Mouse (Mus musculus) kidney, postnatal 36 days (tissue): Measurements from ENCODE around the gene Klhl40.

ENCODE experiments used
- DNase-seq, 2 experiments: peaks; one replicate each; pipeline ENCODE4 v3.0.0; 2021 to 2022; ENCODE audit warnings: mixed read lengths in 2 of 2

The Klhl40 gene

DNA sequence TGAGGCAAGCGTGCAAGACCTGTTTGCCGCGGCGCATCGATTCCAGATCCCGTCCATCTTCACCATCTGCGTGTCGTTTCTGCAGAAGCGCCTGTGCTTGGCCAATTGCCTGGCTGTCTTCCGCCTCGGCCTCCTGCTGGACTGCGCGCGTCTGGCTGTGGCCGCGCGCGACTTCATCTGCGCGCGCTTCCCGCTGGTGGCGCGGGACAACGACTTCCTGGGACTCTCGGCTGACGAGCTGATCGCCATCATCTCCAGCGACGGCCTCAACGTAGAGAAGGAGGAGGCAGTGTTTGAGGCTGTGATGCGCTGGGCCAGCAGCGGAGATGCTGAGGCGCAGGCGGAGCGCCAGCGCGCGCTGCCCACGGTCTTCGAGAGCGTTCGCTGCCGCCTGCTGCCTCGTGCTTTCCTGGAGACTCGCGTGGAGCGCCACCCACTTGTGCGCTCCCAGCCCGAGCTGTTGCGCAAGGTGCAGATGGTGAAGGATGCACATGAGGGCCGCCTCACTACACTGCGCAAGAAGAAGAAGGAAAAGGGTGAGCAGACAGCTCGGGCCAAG, 738 bp downstream of the Klhl40 start:
- peak in 1 of 2 experiments; percentile 40 for DNase-seq

DNA sequence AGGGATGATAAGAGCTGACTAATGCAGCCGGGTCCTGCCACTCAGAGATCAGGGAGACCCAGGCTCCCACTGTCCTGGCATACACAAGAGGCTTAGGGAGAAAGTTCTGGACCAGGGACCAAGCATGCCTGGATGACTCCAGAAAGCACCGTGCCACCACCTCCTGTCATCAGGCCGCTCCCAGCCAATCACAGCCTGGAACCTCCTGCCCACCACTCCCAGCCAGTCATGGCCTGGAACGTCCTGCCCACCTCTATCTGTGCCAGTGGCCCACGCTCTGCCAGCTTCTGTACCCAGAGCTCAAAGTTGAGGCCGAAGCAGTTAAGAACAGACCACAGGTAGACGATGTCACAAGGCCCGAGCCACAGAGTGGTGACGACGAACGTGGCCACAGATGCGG, 7.4 kb downstream of the Klhl40 start:
- DNase-seq = no peak

DNA sequence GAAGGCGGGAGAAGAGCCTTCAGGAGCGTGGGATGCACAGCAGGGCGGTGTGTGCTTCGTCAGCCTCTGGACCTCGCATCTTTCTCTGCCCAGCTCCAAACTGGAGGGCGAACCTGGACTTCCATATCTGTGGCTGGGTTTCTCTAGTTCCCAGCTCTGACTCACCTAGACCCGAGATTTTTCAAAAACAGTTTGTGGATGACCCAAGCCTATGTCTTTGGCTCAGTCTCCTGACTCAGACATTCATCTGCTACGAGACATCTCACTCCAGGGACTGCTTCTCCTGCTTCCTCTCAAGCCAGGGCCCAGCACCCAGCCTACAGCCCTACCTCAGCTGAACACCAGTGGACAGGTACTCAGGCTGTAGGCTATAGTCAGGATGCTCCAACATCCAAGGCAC, 7.9 kb downstream of the Klhl40 start:
- DNase-seq = no peak

DNA sequence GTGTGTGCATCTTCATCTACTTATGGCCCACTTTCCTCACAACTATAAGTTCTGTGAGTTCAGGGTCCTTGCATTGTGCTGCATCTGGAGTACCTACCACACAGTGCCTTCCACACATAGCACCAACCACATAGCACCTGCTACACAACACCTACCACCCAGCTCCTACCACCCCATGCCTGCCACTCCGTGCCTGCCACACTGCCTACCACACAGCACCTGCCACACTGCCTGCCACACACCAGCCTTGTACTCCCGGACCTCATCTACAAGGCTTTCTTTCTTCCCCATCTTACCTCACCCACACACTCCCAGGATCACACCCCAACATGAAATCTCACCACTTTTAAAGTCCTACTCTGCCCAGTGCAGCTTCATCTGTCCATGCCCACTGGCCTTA, 9.0 kb downstream of the Klhl40 start:
- no peak for DNase-seq

DNA sequence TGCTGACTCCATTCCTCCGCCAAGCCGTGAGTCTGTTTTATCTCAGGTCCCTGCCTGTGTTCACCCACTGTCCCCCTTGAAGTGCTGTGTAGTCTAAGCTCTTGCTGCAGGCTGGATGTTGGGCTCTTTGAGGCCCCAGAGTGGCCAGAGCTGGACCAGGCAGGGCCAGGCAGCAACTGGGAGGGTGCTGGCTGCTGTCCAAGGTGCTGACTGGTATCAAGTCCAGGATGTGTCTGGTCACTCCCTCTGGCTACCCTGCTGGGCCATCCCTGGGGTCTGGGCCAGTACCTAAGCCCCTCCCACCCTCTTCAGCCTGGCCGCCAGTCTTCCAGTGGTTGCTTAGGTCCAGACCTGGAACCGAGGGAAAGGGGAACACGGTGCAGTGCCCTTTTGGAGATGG, 13.8 kb downstream of the Klhl40 start:
- peak; percentile 71 to 88 for DNase-seq

DNA sequence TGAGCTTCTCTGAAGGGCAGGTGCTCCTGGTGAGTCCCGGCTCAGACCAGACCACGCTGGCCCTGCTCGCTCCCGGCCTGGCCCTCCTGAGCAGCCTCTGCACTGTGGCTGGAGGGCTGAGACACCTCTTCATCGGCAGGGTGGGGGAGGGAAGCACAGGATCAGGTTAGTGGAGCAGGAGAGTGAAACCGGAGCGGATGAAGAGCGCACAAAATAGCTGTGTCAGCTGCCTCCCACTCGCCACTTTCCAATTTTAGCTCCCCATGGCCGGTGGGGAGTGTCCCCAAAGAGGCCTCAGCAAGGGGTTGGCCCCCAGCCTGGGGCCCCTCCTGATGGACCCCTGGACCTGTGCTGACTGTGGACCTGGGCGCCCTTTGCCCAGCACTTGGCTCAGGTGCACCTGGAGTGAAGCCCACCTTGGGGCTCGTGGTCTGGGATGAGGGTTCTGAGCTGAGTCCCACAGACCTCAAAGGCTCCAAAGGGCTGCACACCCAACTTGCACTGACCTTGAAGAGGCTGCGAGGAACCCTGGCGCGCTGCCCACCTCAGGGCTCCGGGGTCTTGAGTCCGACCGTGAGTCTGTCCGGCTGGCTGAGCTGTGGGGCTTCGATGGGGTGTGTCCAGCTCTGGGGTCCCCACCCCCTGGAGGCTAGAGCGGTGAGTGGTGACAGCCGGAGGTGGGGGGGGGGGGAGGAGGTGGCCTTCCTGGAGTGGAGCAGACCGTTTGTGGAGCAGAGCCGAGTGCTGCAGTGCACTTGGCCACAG, 14.5 kb downstream of the Klhl40 start, which contains the start of gene Hhatl:
Gene Hhatl, minus strand, starts transcription at position 751 of the 765 bp plus-strand sequence.
- peak; percentile 37 to 45 for DNase-seq

DNA sequence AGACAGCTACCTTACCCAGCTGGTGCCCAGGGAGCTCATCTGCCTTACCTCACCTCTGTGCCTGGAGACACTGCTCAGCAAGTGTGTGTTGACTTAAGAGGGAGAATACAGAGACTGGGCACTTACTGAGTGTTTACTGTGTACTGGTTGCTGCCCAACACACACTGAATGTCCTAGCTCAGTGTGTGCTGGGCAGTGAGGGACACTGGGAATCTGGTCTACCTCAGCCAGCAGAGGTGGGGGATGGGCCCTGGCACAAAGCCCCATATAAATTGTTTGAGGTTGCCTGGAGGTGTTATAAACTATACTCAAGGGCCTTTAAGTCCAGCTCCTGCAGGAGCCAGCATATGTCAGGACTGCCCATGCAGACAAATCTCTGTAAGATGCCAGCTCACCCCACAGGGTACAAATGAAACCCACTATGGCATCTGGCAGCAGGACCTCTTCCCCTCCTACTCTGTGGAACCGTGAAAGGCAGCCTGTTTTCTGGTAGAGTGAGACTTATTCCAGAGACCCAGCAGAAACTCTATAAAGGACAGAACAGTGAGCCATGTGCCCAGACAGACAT, 17.6 kb downstream of the Klhl40 start:
- DNase-seq = peak; percentile 55 to 58

DNA sequence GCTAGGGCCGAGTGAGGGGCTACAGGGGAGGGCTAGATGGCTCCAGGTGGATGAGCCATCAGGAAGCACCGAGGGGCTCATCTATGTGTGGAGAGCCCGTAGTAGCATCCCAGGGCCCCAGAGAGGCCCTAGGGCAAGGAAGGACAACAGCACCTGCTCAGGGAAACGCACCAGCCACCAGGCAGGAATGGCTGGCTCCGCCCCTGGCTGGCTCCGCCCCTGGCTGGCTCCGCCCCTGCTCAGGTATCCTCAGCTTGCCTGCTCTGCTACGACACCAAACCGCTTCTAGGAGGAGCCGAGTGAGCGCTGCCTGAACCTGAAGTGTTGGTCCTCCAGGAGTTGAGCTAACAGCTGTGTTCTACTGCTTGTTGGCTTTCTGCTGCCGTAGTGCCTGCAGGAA, 20.3 kb downstream of the Klhl40 start:
- DNase-seq = peak; percentile 53 to 73

DNA sequence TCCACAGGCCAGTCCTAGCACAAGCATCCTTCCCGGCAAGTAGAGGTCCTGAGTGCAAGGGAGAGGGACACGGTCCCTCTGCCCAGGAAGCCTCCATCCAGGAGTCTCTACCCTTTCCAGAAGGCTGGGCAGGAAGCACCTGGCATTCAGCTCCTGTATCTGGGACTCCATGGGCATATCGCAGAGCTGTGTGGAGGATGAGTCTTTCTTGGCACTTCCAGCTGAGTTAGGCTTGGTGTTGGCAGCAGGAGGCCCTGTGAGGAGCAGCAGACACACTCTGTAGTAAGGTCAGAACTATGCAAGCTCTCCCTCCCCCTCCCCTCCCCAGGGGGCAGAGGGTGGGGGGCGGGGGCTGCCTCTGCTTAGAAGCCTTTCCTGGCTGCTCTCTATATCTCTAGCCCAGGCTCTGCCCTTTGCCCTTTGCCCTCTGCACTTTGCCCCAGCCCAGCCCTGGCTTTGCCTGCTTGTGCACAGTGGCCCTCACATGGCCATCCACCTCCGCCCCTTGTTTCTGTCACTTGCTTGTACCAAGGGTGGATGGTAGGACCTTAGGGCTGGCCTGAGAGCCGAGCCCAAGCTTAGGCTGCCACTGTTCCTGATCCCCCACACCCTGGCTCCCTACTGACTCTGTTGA, 21.6 kb downstream of the Klhl40 start:
- DNase-seq = no peak

DNA sequence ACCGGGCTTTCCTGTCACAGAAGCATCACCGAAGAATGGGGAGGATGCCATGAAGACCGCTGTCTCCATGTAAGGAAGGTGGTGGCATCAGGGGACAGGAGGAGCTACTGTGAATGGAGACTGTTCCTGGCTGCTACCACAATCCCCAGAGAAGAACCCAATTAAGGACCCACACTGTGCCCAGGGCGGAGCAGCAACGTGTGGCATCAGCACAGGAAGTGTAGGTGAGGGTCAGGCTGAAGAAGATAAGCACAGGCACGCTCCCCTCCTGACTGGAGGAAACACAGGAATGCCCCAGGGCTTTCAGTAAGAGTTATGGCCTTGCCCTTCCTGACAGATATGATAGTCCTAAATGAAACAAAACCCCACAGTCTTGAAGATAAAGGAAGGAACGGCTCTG, 25.3 kb downstream of the Klhl40 start:
- no peak for DNase-seq

DNA sequence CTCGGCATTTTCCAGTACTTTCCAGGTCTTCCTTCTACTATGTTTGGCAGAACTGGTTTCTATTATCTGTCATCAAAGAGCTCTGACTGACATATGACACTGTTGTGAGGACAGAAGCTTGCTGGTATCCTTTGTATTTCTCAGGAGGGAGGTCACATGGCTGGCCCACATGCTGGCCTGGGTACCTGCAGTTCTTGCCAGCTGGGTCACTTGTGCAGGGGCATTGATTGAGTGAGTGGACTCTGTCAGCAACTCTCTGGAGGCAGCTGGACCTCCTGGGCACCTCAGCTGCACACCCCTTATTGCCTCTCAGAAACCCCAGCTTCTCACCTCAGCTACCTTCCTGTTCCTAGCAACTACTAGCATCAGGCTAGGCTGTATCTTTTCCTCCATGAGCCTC, 30.1 kb downstream of the Klhl40 start:
- DNase-seq = no peak

DNA sequence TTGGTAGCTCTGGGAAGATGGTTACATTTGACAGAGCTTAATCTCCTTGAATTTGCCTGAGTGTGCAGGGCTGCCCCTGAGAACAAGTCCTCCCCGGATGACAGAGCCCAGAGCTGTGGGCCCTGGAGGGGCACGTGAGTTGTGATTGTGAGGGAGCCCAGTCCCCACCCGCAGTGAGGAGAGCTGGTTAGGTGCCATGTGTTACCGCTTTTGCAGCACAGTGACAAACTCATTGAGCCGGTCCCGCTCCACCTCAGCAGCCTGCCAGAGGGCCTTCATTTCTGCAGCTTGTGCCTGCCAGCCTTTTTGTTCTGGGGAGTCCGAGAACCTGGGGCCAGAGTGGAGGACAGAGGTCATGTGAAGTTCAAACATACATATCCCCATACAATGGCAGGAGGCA, 30.5 kb downstream of the Klhl40 start:
- DNase-seq = no peak

DNA sequence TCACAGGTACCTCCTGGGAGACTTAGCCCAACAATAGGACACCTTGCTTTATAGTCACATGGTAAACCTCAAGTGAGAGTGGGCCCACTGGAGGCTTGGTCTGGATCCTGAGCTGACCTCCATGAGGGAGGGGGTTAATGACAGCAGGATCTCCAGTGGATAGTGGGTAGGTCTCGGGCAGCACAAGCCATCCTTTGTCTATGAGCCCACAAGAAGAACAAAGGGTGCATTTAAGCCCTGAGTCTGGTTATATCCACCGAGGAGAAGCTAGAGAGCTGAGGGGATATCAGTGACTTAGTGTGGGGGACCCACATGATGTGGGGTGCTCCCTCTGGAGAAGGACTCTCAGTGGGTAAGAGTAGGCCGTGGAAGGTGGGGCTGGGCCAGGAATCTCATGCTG, 31.1 kb downstream of the Klhl40 start:
- DNase-seq = no peak

DNA sequence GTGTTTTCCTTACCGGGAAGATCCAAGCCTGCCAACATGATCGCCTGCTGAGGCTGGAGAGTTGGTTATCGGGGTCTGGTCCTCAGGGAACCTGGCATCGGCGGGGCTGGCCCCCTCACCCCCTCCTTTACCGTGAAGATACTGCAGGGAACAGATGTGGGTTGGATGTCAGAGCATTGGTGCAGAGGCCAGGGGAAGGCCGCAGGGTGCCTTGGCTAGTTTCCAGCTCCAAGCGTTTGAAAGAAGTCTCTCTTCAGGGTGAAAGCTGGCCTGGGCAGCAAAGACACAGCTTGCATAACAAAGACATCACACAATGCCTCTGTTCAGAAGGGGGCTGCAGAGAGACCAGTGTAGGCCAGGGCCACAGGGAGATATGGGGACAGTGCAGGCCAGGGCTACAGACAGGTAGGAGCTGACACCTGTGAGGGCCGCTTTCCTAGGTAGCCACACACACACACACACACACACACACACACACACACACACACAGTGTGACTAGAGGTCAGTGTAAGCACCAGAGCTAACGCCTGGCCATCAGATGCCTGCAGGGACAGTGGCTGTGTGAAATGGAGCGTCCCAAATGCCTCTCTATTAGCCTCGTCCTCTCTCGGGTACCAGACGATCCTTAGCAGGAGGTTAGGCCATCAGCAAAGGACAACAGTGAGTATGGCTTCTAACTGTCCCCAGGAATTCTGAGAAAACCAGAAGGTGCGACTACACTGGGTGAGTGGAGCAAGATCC, 32.8 kb downstream of the Klhl40 start:
- DNase-seq = no peak

DNA sequence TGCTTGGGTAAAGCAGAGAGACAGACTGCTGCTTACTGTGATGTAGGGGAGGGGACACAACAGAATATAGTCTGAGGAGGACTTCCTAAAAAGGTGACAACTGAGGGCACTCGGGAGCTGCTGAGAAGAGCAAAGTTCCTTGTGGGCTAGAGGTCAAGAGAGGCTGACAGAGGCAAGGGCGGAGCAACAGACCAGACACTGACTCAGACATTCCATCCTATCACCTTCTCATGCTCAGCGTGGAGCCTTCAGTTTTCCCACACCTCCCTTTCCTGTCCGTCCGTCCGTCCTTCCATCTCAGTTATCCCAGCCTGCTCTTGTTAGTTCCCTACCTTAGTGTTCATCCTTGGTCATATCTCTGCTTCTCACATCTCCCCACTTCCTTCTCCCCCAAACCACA, 37.8 kb downstream of the Klhl40 start:
- DNase-seq = no peak

DNA sequence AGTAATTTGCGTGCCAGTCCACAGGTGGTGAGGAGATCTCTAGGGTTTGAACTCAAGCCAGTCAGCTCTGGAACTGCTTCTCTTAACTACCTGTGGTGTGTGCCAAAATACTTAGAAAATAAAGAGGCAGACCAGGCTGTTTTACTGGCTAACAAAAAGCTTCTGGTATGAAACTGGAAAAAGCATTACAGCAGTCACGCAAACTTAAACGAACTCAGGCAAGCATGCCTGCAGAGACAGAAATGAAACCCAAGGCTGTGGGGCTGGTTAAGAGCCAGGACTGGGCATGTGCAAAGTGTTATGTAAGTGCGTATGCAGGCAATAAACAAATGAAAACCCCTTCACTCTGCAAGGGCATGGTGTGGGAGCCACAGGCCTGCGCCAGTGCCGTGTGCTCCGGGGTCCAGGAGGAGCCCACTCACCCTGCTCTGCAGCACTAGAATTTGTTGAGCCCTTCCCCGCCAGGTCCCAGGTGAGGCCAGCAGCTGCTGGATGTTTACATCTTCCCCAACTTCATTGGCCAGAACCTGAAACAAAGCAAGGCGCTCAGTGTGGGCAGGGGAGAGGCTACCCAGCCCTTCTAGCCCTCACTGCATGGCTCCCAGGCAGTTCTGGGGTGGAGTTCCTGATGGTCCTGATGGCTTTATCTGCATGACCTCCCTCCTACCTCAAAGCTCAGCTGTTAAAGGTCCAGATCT, 41.8 kb downstream of the Klhl40 start:
- DNase-seq = peak; percentile 32 to 41

DNA sequence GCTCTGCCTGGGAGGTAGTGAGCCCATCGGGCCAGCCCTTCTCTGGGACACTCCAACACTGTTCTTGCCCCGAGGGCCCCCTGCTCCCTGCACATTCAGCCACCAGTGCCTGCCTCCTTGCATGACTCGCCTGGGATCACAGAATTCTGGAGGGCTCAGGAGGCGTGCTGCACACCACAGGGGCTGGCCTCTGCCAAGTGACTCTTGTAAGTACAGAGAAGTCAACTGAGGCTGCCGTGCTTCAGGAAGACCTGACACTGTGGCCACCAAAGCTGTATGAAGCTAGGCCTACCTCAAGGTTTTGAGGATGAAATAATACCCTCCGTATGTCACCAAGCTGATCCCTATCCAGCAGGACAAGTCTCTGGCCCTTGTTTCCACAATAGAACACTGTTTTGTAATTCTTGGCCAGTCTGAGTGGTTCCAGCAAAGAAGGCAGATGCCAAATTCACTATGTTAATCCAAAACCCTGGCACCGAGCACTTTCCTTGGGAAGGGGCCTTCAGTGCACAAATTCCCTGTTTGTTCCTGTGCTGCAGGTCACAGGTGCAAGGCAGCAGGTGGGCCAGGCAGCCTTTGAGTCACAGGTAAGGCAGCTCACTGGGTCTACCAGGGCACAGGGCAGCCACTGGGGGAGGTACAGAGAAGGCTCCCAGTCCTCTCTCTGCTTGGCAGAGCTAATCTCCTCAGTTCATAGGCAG, 42.5 kb downstream of the Klhl40 start:
- DNase-seq = peak in 1 of 2 experiments; percentile 14

DNA sequence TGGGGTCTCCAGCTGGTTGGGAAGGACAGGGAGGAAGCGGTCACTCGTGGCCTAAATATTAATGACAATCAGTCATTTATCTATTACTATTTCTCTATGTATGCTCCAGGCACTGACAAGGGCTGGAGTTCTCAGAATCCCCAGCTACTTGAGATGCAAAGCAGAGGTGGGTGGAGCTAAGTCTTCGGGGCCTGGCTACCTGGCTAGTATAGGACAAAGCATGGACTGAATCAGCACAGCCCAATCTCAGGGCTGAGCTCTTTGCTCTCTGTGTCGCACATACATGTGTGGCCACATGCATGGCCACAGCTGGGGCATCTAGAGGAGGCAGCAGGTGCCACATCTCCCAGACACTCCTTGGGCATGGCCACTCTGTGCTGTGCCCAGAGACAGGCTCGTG, 43.4 kb downstream of the Klhl40 start:
- DNase-seq = no peak

DNA sequence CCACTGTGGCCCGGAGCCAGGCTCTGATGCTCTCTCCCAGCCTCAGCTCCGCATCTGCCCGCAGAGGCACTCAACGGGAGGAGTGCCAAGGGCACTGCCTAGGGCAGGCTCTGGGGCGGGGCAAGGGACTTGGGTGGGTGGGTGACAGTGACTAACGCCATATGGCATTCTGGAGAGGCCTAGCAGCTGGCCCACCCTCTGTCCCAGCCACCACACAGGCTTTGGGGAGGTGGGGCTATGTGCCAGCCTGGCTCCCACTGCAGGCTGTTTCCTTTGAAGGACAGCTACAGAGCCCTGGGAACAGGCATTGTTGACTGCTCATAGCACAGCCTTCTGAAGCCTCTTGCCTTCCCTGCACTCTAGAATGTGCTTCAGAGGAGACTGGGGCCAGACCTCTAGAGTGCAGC, 45.2 kb downstream of the Klhl40 start:
- DNase-seq = peak; percentile 10 to 19

DNA sequence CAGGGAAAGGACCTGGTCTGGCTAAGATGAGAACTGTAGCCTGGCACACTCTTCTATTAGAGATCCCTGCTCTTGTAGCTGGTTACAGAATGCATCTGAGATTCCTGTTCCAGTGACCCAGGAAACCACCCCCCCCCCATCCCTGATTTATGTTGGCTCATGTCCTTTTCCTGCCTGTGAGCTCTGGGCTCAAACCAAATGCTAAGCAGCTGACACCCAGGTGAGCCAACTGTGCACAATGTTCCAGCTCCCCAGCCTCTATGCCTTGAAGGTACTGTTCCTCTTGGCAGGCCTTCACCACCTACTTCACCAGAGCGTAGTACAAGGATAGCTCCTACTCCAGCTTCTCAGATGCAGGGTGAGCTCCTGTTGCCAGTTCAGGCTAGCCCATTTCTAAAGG, 45.6 kb downstream of the Klhl40 start:
- peak; percentile 44 to 68 for DNase-seq

DNA sequence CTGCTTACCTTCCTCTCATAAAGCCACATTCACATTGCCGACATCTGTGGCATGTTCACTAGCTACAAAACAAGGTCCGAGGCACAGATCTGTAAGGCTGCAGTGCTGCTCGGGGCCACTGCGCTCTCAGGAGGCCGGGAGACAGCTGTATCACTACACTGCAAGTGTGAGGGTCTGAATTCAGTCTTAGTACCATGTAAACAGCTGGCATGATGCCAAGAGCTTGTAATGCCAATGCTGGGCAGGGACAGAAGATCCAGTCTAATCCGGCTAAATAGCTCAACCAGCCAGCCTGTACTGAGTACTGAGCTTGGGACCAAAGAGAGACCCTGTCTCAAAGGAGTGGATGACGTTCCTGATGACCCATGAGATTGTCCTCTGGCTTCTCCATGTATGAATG, 46.6 kb downstream of the Klhl40 start:
- DNase-seq = peak; percentile 23 to 37

DNA sequence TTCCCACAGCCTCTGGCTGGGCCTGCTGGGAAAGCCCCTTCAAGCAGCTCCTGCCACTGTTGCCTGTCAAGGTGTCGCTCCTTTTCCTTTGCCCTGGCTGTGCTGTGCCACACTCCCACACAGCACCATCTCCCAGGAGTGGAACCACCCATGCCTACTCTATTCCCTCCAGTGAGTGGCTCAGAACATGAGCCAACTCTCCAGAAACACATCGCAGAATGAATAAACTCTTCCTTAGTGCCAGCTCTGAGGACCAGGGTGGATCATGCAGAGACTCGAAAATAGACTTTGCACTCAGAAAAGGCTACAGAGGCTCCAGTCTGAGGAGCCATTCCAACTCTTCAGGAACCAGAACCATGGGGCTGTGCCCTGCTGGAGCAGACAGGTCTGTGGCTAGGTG, 48.9 kb downstream of the Klhl40 start:
- DNase-seq = no peak
